Mouse (Mus musculus): ENCODE results near the gene Zfp184. TPM values are rescaled to one million over a fixed set of nuclear protein-coding genes. Genes with fewer than 3 reads are reported as not detected.
A peak's percentile ranks its signal among the peaks of the same experiment; 100 is the strongest.

Zfp184 gene
- polyA plus RNA-seq, 1 experiment from 2014 or later, result 7.5 TPM

GRCm38 (mm10) chr13:21969816-21970215 is 24.9 kb downstream of the Zfp184 start:
- Histone ChIP-seq H3K9ac (no peak overlapping the region), H3K4me2 (replicated peaks) (no peak overlapping the region), H3K4me1 (replicated peaks) (no peaks in the 10 kb centered on the region), H3K27ac (no peak overlapping the region), H3K4me3 (replicated peaks) (no peak overlapping the region), H3K36me3 (no peaks in the 10 kb centered on the region), H3K27me3 (replicated peaks) (no peaks in the 10 kb centered on the region), H3K9me3 (no peaks in the 10 kb centered on the region)
- 34% methylated on average over 2 of the region's 2 CpGs for WGBS
- no peak for ATAC-seq

GRCm38 (mm10) chr13:21971641-21972040 is 26.7 kb downstream of the Zfp184 start:
- no peak overlapping the region for H3K9ac ChIP-seq

GRCm38 (mm10) chr13:21974221-21974725 is 29.4 kb downstream of the Zfp184 start:
- H3K9me3 ChIP-seq, result no peaks in the 10 kb centered on the region
- 0% methylated on average over 23 of the region's 23 CpGs for WGBS
- peak; percentile 92 for ATAC-seq
- no peaks in the 10 kb centered on the region for H3K4me1 ChIP-seq (replicated peaks)
- no peaks in the 10 kb centered on the region for H3K36me3 ChIP-seq
- peak overlapping the region; percentile 39 for H3K9ac ChIP-seq
- no peaks in the 10 kb centered on the region for H3K27me3 ChIP-seq (replicated peaks)
- H3K4me3 ChIP-seq (replicated peaks), result peak overlapping the region; percentile 52
- peak overlapping the region; percentile 69 for H3K27ac ChIP-seq
- peak overlapping the region; percentile 43 for H3K4me2 ChIP-seq (replicated peaks)

More at GRCm38 (mm10) chr13:21971641-21972040, 26.7 kb downstream of the Zfp184 start:
- Histone ChIP-seq H3K27ac (no peak overlapping the region), H3K4me2 (replicated peaks) (no peak overlapping the region), H3K36me3 (no peaks in the 10 kb centered on the region), H3K4me1 (replicated peaks) (no peaks in the 10 kb centered on the region), H3K9me3 (no peaks in the 10 kb centered on the region), H3K4me3 (replicated peaks) (no peak overlapping the region), H3K27me3 (replicated peaks) (no peaks in the 10 kb centered on the region)
- no peak for ATAC-seq
- WGBS, result 35% methylated on average over 3 of the region's 3 CpGs

- WGBS, result 4% methylated on average over 20 of the region's 20 CpGs
- peak overlapping the region; percentile 69 for H3K27ac ChIP-seq
- peak overlapping the region; percentile 39 for H3K9ac ChIP-seq
- H3K4me3 ChIP-seq (replicated peaks), result peak overlapping the region; percentile 52
- peak; percentile 95 for ATAC-seq
- no peaks in the 10 kb centered on the region for H3K36me3 ChIP-seq
- H3K4me1 ChIP-seq (replicated peaks), result no peaks in the 10 kb centered on the region
- H3K9me3 ChIP-seq, result no peaks in the 10 kb centered on the region
- no peaks in the 10 kb centered on the region for H3K27me3 ChIP-seq (replicated peaks)
- peak overlapping the region; percentile 24 for H3K4me2 ChIP-seq (replicated peaks)
Measured at GRCm38 (mm10) chr13:21974726-21975473, 30.0 kb downstream of the Zfp184 start.

GRCm38 (mm10) chr13:21980981-21981802 is 36.3 kb downstream of the Zfp184 start, which contains the start of gene Pom121l2:
Gene Pom121l2, plus strand, starts transcription at chr13:21981194.
- Histone ChIP-seq H3K27ac (no peak within 1 kb of the TSS), H3K36me3 (no peaks in the 10 kb centered on the region), H3K9ac (peak within 1 kb of the TSS; percentile 69), H3K27me3 (replicated peaks) (peaks cover 34% of the 10 kb centered on the region), H3K4me2 (replicated peaks) (peak within 1 kb of the TSS; percentile 98), H3K9me3 (no peaks in the 10 kb centered on the region), H3K4me1 (replicated peaks) (peaks cover 12% of the 10 kb centered on the region), H3K4me3 (replicated peaks) (peak within 1 kb of the TSS; percentile 58)
- ATAC-seq, result peak; percentile 80
- 1% methylated on average over 58 of the region's 58 CpGs for whole genome bisulfite sequencing

GRCm38 (mm10) chr13:21981803-21982193 is 36.9 kb downstream of the Zfp184 start:
- peaks cover 12% of the 10 kb centered on the region for H3K4me1 ChIP-seq (replicated peaks)
- peak overlapping the region; percentile 58 for H3K4me3 ChIP-seq (replicated peaks)
- WGBS, result 7% methylated on average over 17 of the region's 17 CpGs
- peak; percentile 63 for ATAC-seq
- H3K4me2 ChIP-seq (replicated peaks), result peak overlapping the region; percentile 98
- no peaks in the 10 kb centered on the region for H3K36me3 ChIP-seq
- H3K27ac ChIP-seq, result no peak overlapping the region
- peak overlapping the region; percentile 69 for H3K9ac ChIP-seq
- peaks cover 34% of the 10 kb centered on the region for H3K27me3 ChIP-seq (replicated peaks)
- no peaks in the 10 kb centered on the region for H3K9me3 ChIP-seq

- H3K4me2 ChIP-seq (replicated peaks), result no peak overlapping the region
- H3K4me3 ChIP-seq (replicated peaks), result no peak overlapping the region
- no peak overlapping the region for H3K27ac ChIP-seq
- H3K9ac ChIP-seq, result no peak overlapping the region
- 85% methylated on average over 2 of the region's 2 CpGs for WGBS
- no peak for ATAC-seq
- no peaks in the 10 kb centered on the region for H3K9me3 ChIP-seq
- H3K4me1 ChIP-seq (replicated peaks), result peaks cover 12% of the 10 kb centered on the region
- no peaks in the 10 kb centered on the region for H3K36me3 ChIP-seq
- peaks cover 34% of the 10 kb centered on the region for H3K27me3 ChIP-seq (replicated peaks)
Measured at GRCm38 (mm10) chr13:21984486-21984885, 39.6 kb downstream of the Zfp184 start.

- Histone ChIP-seq H3K4me2 (replicated peaks) (no peak overlapping the region), H3K27me3 (replicated peaks) (peaks cover 19% of the 10 kb centered on the region), H3K4me3 (replicated peaks) (no peak overlapping the region), H3K9me3 (no peaks in the 10 kb centered on the region), H3K36me3 (no peaks in the 10 kb centered on the region), H3K27ac (no peak overlapping the region), H3K4me1 (replicated peaks) (peaks cover 6% of the 10 kb centered on the region; the same call in 1 of the 2 replicates), H3K9ac (no peak overlapping the region)
- WGBS, result 83% methylated on average over 5 of the region's 5 CpGs
- no peak for ATAC-seq
Measured at GRCm38 (mm10) chr13:21992550-21992949, 47.7 kb downstream of the Zfp184 start.

GRCm38 (mm10) chr13:21993957-21994738 is 49.3 kb downstream of the Zfp184 start:
- H3K27ac ChIP-seq, result no peak overlapping the region
- H3K27me3 ChIP-seq (replicated peaks), result peaks cover 34% of the 10 kb centered on the region
- no peak overlapping the region for H3K4me3 ChIP-seq (replicated peaks)
- peaks cover 6% of the 10 kb centered on the region; the same call in 1 of the 2 replicates for H3K4me1 ChIP-seq (replicated peaks)
- no peaks in the 10 kb centered on the region for H3K36me3 ChIP-seq
- H3K9me3 ChIP-seq, result no peaks in the 10 kb centered on the region
- WGBS, result 4% methylated on average over 22 of the region's 22 CpGs
- H3K4me2 ChIP-seq (replicated peaks), result peak overlapping the region; percentile 35
- no peak overlapping the region for H3K9ac ChIP-seq
- peak; percentile 54 for ATAC-seq

- H3K9ac ChIP-seq, result peak overlapping the region; percentile 4; the same call in 1 of the 2 replicates
- no peaks in the 10 kb centered on the region for H3K36me3 ChIP-seq
- no peaks in the 10 kb centered on the region for H3K9me3 ChIP-seq
- peak overlapping the region; percentile 61 for H3K4me2 ChIP-seq (replicated peaks)
- no peak overlapping the region for H3K27ac ChIP-seq
- peak overlapping the region; percentile 42 for H3K4me3 ChIP-seq (replicated peaks)
- peak; percentile 15; the same call in 1 of the 2 replicates for ATAC-seq
- peaks cover 6% of the 10 kb centered on the region; the same call in 1 of the 2 replicates for H3K4me1 ChIP-seq (replicated peaks)
- 5% methylated on average over 8 of the region's 8 CpGs for WGBS
- H3K27me3 ChIP-seq (replicated peaks), result peaks cover 41% of the 10 kb centered on the region
Measured at GRCm38 (mm10) chr13:21994896-21995295, 50.0 kb downstream of the Zfp184 start.

GRCm38 (mm10) chr13:21995331-21995914 is 50.5 kb downstream of the Zfp184 start:
- peaks cover 45% of the 10 kb centered on the region for H3K27me3 ChIP-seq (replicated peaks)
- H3K27ac ChIP-seq, result no peak overlapping the region
- peaks cover 6% of the 10 kb centered on the region; the same call in 1 of the 2 replicates for H3K4me1 ChIP-seq (replicated peaks)
- H3K4me3 ChIP-seq (replicated peaks), result peak overlapping the region; percentile 42
- H3K4me2 ChIP-seq (replicated peaks), result peak overlapping the region; percentile 61
- under 1% methylated on average over 21 of the region's 21 CpGs for WGBS
- H3K9ac ChIP-seq, result peak overlapping the region; percentile 4; the same call in 1 of the 2 replicates
- H3K9me3 ChIP-seq, result no peaks in the 10 kb centered on the region
- ATAC-seq, result peak; percentile 80
- H3K36me3 ChIP-seq, result no peaks in the 10 kb centered on the region

Data from intestine, embryonic 15.5 days (tissue).